Mouse (Mus musculus): ENCODE results near the gene Trio. TPM values are rescaled to one million over a fixed set of nuclear protein-coding genes. Genes with fewer than 3 reads are reported as not detected.

Trio gene
- polyA plus RNA-seq, 1 experiment from 2014 or later = 32.9 TPM

GRCm38 (mm10) chr15:28060977-28061376, 35.3 kb upstream of the Trio start:
- Histone ChIP-seq H3K4me1 (replicated peaks) (0 out of 2 replicates have a peak, but pooled peaks cover 5% of the 10 kb centered on the region), H3K4me2 (no peak overlapping the region), H3K9ac (no peak overlapping the region), H3K27me3 (no peaks in the 10 kb centered on the region), H3K4me3 (no peak overlapping the region), H3K27ac (replicated peaks) (no peak overlapping the region), H3K36me3 (no peaks in the 10 kb centered on the region), H3K9me3 (no peaks in the 10 kb centered on the region)
- WGBS = 74% methylated on average over 5 of the region's 5 CpGs
- ATAC-seq (ENCODE audit: low read depth) = no peak

GRCm38 (mm10) chr15:28060423-28060822, 34.8 kb upstream of the Trio start:
- 28% methylated on average over 6 of the region's 6 CpGs for WGBS
- no peak for ATAC-seq (ENCODE audit: low read depth)

GRCm38 (mm10) chr15:28057545-28057944, 31.9 kb upstream of the Trio start:
- H3K36me3 ChIP-seq = no peaks in the 10 kb centered on the region
- no peak overlapping the region for H3K4me3 ChIP-seq
- H3K4me1 ChIP-seq (replicated peaks) = 0 out of 2 replicates have a peak, but pooled peaks cover 5% of the 10 kb centered on the region
- H3K9ac ChIP-seq = no peak overlapping the region
- H3K27me3 ChIP-seq = no peaks in the 10 kb centered on the region; the same call in 1 of the 2 replicates
- H3K27ac ChIP-seq (replicated peaks) = no peak overlapping the region
- H3K9me3 ChIP-seq = no peaks in the 10 kb centered on the region
- ATAC-seq (ENCODE audit: low read depth) = no peak
- 80% methylated on average over 5 of the region's 5 CpGs for WGBS
- H3K4me2 ChIP-seq = no peak overlapping the region

More at GRCm38 (mm10) chr15:28060423-28060822, 34.8 kb upstream of the Trio start:
- no peak overlapping the region for H3K27ac ChIP-seq (replicated peaks)
- no peak overlapping the region for H3K4me3 ChIP-seq
- no peaks in the 10 kb centered on the region for H3K9me3 ChIP-seq
- H3K9ac ChIP-seq = no peak overlapping the region
- H3K36me3 ChIP-seq = no peaks in the 10 kb centered on the region
- H3K4me1 ChIP-seq (replicated peaks) = 0 out of 2 replicates have a peak, but pooled peaks cover 5% of the 10 kb centered on the region
- no peaks in the 10 kb centered on the region for H3K27me3 ChIP-seq
- H3K4me2 ChIP-seq = no peak overlapping the region

GRCm38 (mm10) chr15:28054731-28055130, 29.1 kb upstream of the Trio start:
- no peaks in the 10 kb centered on the region; the same call in 1 of the 2 replicates for H3K27me3 ChIP-seq
- WGBS = 77% methylated on average over 1 of the region's 1 CpGs
- no peak for ATAC-seq (ENCODE audit: low read depth)

GRCm38 (mm10) chr15:28054111-28054510, 28.5 kb upstream of the Trio start:
- WGBS = 55% methylated on average over 1 of the region's 1 CpGs
- no peaks in the 10 kb centered on the region; the same call in 1 of the 2 replicates for H3K27me3 ChIP-seq
- no peak overlapping the region for H3K4me3 ChIP-seq
- no peak overlapping the region for H3K9ac ChIP-seq
- H3K27ac ChIP-seq (replicated peaks) = no peak overlapping the region
- peaks cover 10% of the 10 kb centered on the region for H3K4me1 ChIP-seq (replicated peaks)
- no peak overlapping the region for H3K4me2 ChIP-seq
- H3K36me3 ChIP-seq = no peaks in the 10 kb centered on the region
- H3K9me3 ChIP-seq = no peaks in the 10 kb centered on the region
- no peak for ATAC-seq (ENCODE audit: low read depth)

More at GRCm38 (mm10) chr15:28054731-28055130, 29.1 kb upstream of the Trio start:
- Histone ChIP-seq H3K4me1 (replicated peaks) (peaks cover 10% of the 10 kb centered on the region), H3K36me3 (no peaks in the 10 kb centered on the region), H3K9me3 (no peaks in the 10 kb centered on the region), H3K4me2 (no peak overlapping the region), H3K27ac (replicated peaks) (no peak overlapping the region), H3K4me3 (no peak overlapping the region), H3K9ac (no peak overlapping the region)

GRCm38 (mm10) chr15:28053226-28053625, 27.6 kb upstream of the Trio start:
- no peak overlapping the region for H3K9ac ChIP-seq
- H3K9me3 ChIP-seq = no peaks in the 10 kb centered on the region
- no peaks in the 10 kb centered on the region for H3K36me3 ChIP-seq
- no peaks in the 10 kb centered on the region; the same call in 1 of the 2 replicates for H3K27me3 ChIP-seq
- no peak for ATAC-seq (ENCODE audit: low read depth)
- H3K4me2 ChIP-seq = no peak overlapping the region
- 41% methylated on average over 6 of the region's 6 CpGs for WGBS
- H3K4me1 ChIP-seq (replicated peaks) = peaks cover 10% of the 10 kb centered on the region
- H3K27ac ChIP-seq (replicated peaks) = no peak overlapping the region
- H3K4me3 ChIP-seq = no peak overlapping the region

- WGBS = 63% methylated on average over 4 of the region's 4 CpGs
- Histone ChIP-seq H3K27me3 (no peaks in the 10 kb centered on the region; the same call in 1 of the 2 replicates), H3K9me3 (no peaks in the 10 kb centered on the region), H3K27ac (replicated peaks) (no peak overlapping the region), H3K4me2 (peak overlapping the region; percentile 44; the same call in 1 of the 2 replicates), H3K4me1 (replicated peaks) (peaks cover 10% of the 10 kb centered on the region), H3K4me3 (no peak overlapping the region), H3K9ac (no peak overlapping the region), H3K36me3 (no peaks in the 10 kb centered on the region)
- 0 out of 2 replicates have a peak, but pooled peaks have one; percentile 8 for ATAC-seq (ENCODE audit: low read depth)
Observed at GRCm38 (mm10) chr15:28051811-28052210, 26.2 kb upstream of the Trio start.

DNA sequence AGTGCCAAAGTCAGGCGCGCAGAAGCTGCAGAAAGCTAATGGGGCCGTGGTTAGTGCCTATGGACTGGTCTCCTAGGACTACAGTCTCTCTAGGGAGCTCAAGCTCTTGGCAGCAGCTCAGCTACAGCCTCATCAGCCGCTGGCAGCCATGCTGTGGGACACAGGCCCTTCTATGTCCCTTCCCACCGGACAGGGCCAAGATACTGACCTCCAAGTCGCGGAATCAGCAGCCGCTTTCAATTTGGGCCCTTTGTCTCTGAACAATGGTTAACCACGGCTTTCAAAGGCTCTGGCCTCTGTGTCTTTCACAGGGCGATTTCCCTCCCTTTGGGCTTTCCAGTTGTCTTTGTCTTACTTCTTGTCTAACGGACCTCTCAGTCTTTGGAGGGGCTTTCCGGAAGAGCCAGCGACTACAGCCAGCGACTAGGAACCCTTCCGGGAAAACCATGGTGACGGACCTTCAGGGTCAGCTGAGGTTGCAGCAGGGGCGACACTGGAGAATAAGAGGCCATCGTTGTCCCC, 25.5 kb upstream of the Trio start:
- Histone ChIP-seq H3K27ac (replicated peaks) (peak overlapping the region; percentile 2; the same call in 1 of the 2 replicates), H3K27me3 (no peaks in the 10 kb centered on the region; the same call in 1 of the 2 replicates), H3K4me2 (peak overlapping the region; percentile 44), H3K4me3 (no peak overlapping the region), H3K9me3 (no peaks in the 10 kb centered on the region), H3K4me1 (replicated peaks) (peaks cover 10% of the 10 kb centered on the region), H3K9ac (peak overlapping the region; percentile 52), H3K36me3 (no peaks in the 10 kb centered on the region)
- peak; percentile 91 for ATAC-seq (ENCODE audit: low read depth)
- 5% methylated on average over 18 of the region's 18 CpGs for WGBS

GRCm38 (mm10) chr15:28047711-28048110, 22.1 kb upstream of the Trio start:
- no peak overlapping the region for H3K4me3 ChIP-seq
- no peak overlapping the region for H3K4me2 ChIP-seq
- no peaks in the 10 kb centered on the region for H3K9me3 ChIP-seq
- WGBS = 78% methylated on average over 3 of the region's 3 CpGs
- no peaks in the 10 kb centered on the region for H3K36me3 ChIP-seq
- no peak for ATAC-seq (ENCODE audit: low read depth)
- no peaks in the 10 kb centered on the region for H3K27me3 ChIP-seq
- peaks cover 10% of the 10 kb centered on the region for H3K4me1 ChIP-seq (replicated peaks)
- H3K9ac ChIP-seq = no peak overlapping the region
- no peak overlapping the region for H3K27ac ChIP-seq (replicated peaks)

GRCm38 (mm10) chr15:28041158-28041865, 15.7 kb upstream of the Trio start:
- peak; percentile 47; the same call in 1 of the 2 replicates for ATAC-seq (ENCODE audit: low read depth)
- H3K27me3 ChIP-seq = no peaks in the 10 kb centered on the region
- H3K4me1 ChIP-seq (replicated peaks) = peaks cover 14% of the 10 kb centered on the region
- H3K27ac ChIP-seq (replicated peaks) = no peak overlapping the region
- no peak overlapping the region for H3K9ac ChIP-seq
- H3K36me3 ChIP-seq = no peaks in the 10 kb centered on the region
- no peaks in the 10 kb centered on the region for H3K9me3 ChIP-seq
- H3K4me3 ChIP-seq = no peak overlapping the region
- WGBS = 15% methylated on average over 9 of the region's 9 CpGs
- H3K4me2 ChIP-seq = no peak overlapping the region

- no peaks in the 10 kb centered on the region for H3K9me3 ChIP-seq
- 89% methylated on average over 6 of the region's 6 CpGs for WGBS
Observed at GRCm38 (mm10) chr15:28037651-28038050, 12.0 kb upstream of the Trio start.

DNA sequence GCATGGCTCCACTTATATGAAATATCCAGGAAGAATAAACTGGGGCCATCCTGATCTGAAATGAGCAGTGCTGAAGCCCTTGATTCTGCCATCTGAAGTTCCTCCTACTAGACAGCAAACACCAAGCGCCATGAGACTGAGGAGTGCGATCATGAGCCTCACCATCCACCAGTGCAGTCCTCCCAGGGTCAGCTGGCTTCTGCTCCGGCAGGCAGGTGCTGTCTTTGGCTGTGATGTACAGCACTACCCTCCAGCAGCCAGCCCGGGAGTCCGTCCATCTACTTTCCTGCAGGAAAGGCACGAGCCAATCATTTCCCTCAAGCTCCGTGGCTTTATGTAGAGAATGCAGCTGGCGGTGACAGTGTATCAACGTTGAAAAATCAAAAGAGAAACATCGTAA, 10.0 kb upstream of the Trio start:
- H3K36me3 ChIP-seq = no peaks in the 10 kb centered on the region
- no peak overlapping the region for H3K9ac ChIP-seq
- no peaks in the 10 kb centered on the region for H3K9me3 ChIP-seq
- 83% methylated on average over 10 of the region's 10 CpGs for WGBS
- no peak for ATAC-seq (ENCODE audit: low read depth)
- no peak overlapping the region for H3K27ac ChIP-seq (replicated peaks)
- no peaks in the 10 kb centered on the region for H3K27me3 ChIP-seq
- no peak overlapping the region for H3K4me3 ChIP-seq
- H3K4me2 ChIP-seq = no peak overlapping the region
- 0 out of 2 replicates have a peak, but pooled peaks cover under 1% of the 10 kb centered on the region for H3K4me1 ChIP-seq (replicated peaks)

More at GRCm38 (mm10) chr15:28037651-28038050, 12.0 kb upstream of the Trio start:
- ATAC-seq (ENCODE audit: low read depth) = no peak
- no peaks in the 10 kb centered on the region for H3K36me3 ChIP-seq
- no peak overlapping the region for H3K27ac ChIP-seq (replicated peaks)
- H3K27me3 ChIP-seq = no peaks in the 10 kb centered on the region
- H3K4me1 ChIP-seq (replicated peaks) = peaks cover 14% of the 10 kb centered on the region
- no peak overlapping the region for H3K9ac ChIP-seq
- H3K4me3 ChIP-seq = no peak overlapping the region
- H3K4me2 ChIP-seq = no peak overlapping the region
